Mouse (Mus musculus): ENCODE data around the gene Pygo2. TPM values are rescaled to one million over a fixed set of nuclear protein-coding genes. Genes with fewer than 3 reads are reported as not detected.

Gene Pygo2
- polyA plus RNA-seq, 1 experiment from 2014 or later = 35.5 TPM

DNA sequence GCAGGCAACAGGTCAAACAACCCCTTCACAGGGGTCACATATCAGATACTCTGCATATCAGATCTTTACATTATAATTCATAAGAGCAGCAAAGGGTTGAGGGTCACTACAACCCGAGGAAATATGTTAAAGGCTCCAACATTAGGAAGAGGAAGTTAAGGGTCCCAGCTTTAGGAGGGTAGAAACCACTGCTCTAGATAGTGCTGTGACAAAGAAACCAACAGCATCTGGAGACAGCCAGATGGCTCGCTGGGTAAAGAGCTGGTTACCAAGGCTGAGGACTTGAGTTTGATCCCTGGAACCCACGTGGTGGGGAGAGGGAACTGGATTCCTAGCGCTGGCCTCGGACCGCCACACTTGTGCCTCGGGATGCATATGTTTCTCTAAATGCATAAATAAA, 42.3 kb downstream of the Pygo2 start:
- H3K9me3 ChIP-seq (ENCODE audit: control insufficient read depth, low read length) = no peaks in the 10 kb centered on the region
- 54% methylated on average over 7 of the region's 7 CpGs for WGBS
- no peak overlapping the region for H3K27ac ChIP-seq (ENCODE audit: low read depth, low read length)
- 0 out of 2 replicates have a peak, but pooled peaks cover 5% of the 10 kb centered on the region for H3K36me3 ChIP-seq (ENCODE audit: control insufficient read depth, insufficient read depth, low read length)
- H3K4me2 ChIP-seq = no peak overlapping the region
- H3K4me1 ChIP-seq (replicated peaks; ENCODE audit: control insufficient read depth, insufficient read depth, low read length) = no peaks in the 10 kb centered on the region; the same call in 1 of the 2 replicates
- DNase-seq (ENCODE audit: low spot score) = no peak
- no peaks in the 10 kb centered on the region for H3K27me3 ChIP-seq (replicated peaks; ENCODE audit: control insufficient read depth, insufficient read depth, low read length)
- H3K4me3 ChIP-seq (ENCODE audit: low read depth, low read length) = no peak overlapping the region
- no peak for ATAC-seq (replicated peaks; ENCODE audit: low FRiP score)
- no peak overlapping the region for H3K9ac ChIP-seq (ENCODE audit: low read depth, low read length)

GRCm38 (mm10) chr3:89473838-89474237, 43.8 kb downstream of the Pygo2 start:
- Histone ChIP-seq H3K9me3 (ENCODE audit: control insufficient read depth, low read length) (no peaks in the 10 kb centered on the region), H3K36me3 (ENCODE audit: control insufficient read depth, insufficient read depth, low read length) (no peaks in the 10 kb centered on the region), H3K4me2 (no peak overlapping the region), H3K9ac (ENCODE audit: low read depth, low read length) (no peak overlapping the region), H3K4me1 (replicated peaks; ENCODE audit: control insufficient read depth, insufficient read depth, low read length) (no peaks in the 10 kb centered on the region), H3K27me3 (replicated peaks; ENCODE audit: control insufficient read depth, insufficient read depth, low read length) (no peaks in the 10 kb centered on the region), H3K27ac (ENCODE audit: low read depth, low read length) (no peak overlapping the region), H3K4me3 (ENCODE audit: low read depth, low read length) (no peak overlapping the region)
- 55% methylated on average over 6 of the region's 6 CpGs for WGBS
- no peak for DNase-seq (ENCODE audit: low spot score)
- ATAC-seq (replicated peaks; ENCODE audit: low FRiP score) = no peak

GRCm38 (mm10) chr3:89479055-89479454, 49.0 kb downstream of the Pygo2 start:
- Histone ChIP-seq H3K9ac (ENCODE audit: low read depth, low read length) (no peak overlapping the region), H3K4me2 (no peak overlapping the region), H3K27me3 (replicated peaks; ENCODE audit: control insufficient read depth, insufficient read depth, low read length) (no peaks in the 10 kb centered on the region), H3K9me3 (ENCODE audit: control insufficient read depth, low read length) (no peaks in the 10 kb centered on the region), H3K4me1 (replicated peaks; ENCODE audit: control insufficient read depth, insufficient read depth, low read length) (no peaks in the 10 kb centered on the region), H3K4me3 (ENCODE audit: low read depth, low read length) (no peak overlapping the region), H3K27ac (ENCODE audit: low read depth, low read length) (no peak overlapping the region), H3K36me3 (ENCODE audit: control insufficient read depth, insufficient read depth, low read length) (no peaks in the 10 kb centered on the region)
- no peak for ATAC-seq (replicated peaks; ENCODE audit: low FRiP score)
- WGBS = 72% methylated on average over 6 of the region's 6 CpGs
- no peak for DNase-seq (ENCODE audit: low spot score)

GRCm38 (mm10) chr3:89481488-89481887, 51.5 kb downstream of the Pygo2 start:
- Histone ChIP-seq H3K9ac (ENCODE audit: low read depth, low read length) (no peak overlapping the region), H3K36me3 (ENCODE audit: control insufficient read depth, insufficient read depth, low read length) (no peaks in the 10 kb centered on the region), H3K4me2 (no peak overlapping the region), H3K27me3 (replicated peaks; ENCODE audit: control insufficient read depth, insufficient read depth, low read length) (no peaks in the 10 kb centered on the region), H3K4me1 (replicated peaks; ENCODE audit: control insufficient read depth, insufficient read depth, low read length) (no peaks in the 10 kb centered on the region), H3K27ac (ENCODE audit: low read depth, low read length) (no peak overlapping the region), H3K9me3 (ENCODE audit: control insufficient read depth, low read length) (no peaks in the 10 kb centered on the region), H3K4me3 (ENCODE audit: low read depth, low read length) (no peak overlapping the region)
- ATAC-seq (replicated peaks; ENCODE audit: low FRiP score) (no peak), DNase-seq (ENCODE audit: low spot score) (no peak)
- 45% methylated on average over 2 of the region's 2 CpGs for WGBS

GRCm38 (mm10) chr3:89482249-89482648, 52.2 kb downstream of the Pygo2 start:
- H3K4me2 ChIP-seq = no peak overlapping the region
- ATAC-seq (replicated peaks; ENCODE audit: low FRiP score) = no peak
- H3K27me3 ChIP-seq (replicated peaks; ENCODE audit: control insufficient read depth, insufficient read depth, low read length) = no peaks in the 10 kb centered on the region; the same call in 1 of the 2 replicates
- H3K9me3 ChIP-seq (ENCODE audit: control insufficient read depth, low read length) = no peaks in the 10 kb centered on the region
- H3K4me1 ChIP-seq (replicated peaks; ENCODE audit: control insufficient read depth, insufficient read depth, low read length) = no peaks in the 10 kb centered on the region
- H3K4me3 ChIP-seq (ENCODE audit: low read depth, low read length) = no peak overlapping the region
- WGBS = 82% methylated on average over 5 of the region's 5 CpGs
- H3K9ac ChIP-seq (ENCODE audit: low read depth, low read length) = no peak overlapping the region
- DNase-seq (ENCODE audit: low spot score) = no peak
- H3K27ac ChIP-seq (ENCODE audit: low read depth, low read length) = no peak overlapping the region
- no peaks in the 10 kb centered on the region for H3K36me3 ChIP-seq (ENCODE audit: control insufficient read depth, insufficient read depth, low read length)

Other genes with a start within 250 kb of the Pygo2 start
- gene Fam189b, start 247.1 kb upstream of the Pygo2 start, polyA plus RNA-seq (2014; fragmentation: Nextera tagmentation; extraction: Ambion mirVana) = 12.7 and 13.5 TPM in 2 replicates
- 38.5 and 42.1 TPM in 2 replicates for gene Gba, start 227.3 kb upstream of the Pygo2 start, polyA plus RNA-seq (2014; fragmentation: Nextera tagmentation; extraction: Ambion mirVana)
- gene Thbs3, start 215.0 kb upstream of the Pygo2 start, polyA plus RNA-seq (2014; fragmentation: Nextera tagmentation; extraction: Ambion mirVana) = 3.2 and 5.9 TPM in 2 replicates
- 219 and 241 TPM in 2 replicates for gene Mtx1, start 203.1 kb upstream of the Pygo2 start, polyA plus RNA-seq (2014; fragmentation: Nextera tagmentation; extraction: Ambion mirVana)
- 0.30 and 0.62 TPM in 2 replicates for gene Muc1, start 201.2 kb upstream of the Pygo2 start, polyA plus RNA-seq (2014; fragmentation: Nextera tagmentation; extraction: Ambion mirVana)
- gene Krtcap2, start 184.2 kb upstream of the Pygo2 start, polyA plus RNA-seq (2014; fragmentation: Nextera tagmentation; extraction: Ambion mirVana) = 246 and 251 TPM in 2 replicates
- gene Trim46, start 183.9 kb upstream of the Pygo2 start, polyA plus RNA-seq (2014; fragmentation: Nextera tagmentation; extraction: Ambion mirVana) = 0.97 and 1.7 TPM in 2 replicates
- 106 and 118 TPM in 2 replicates for gene Dpm3, start 170.9 kb upstream of the Pygo2 start, polyA plus RNA-seq (2014; fragmentation: Nextera tagmentation; extraction: Ambion mirVana)
- gene Slc50a1, start 159.6 kb upstream of the Pygo2 start, polyA plus RNA-seq (2014; fragmentation: Nextera tagmentation; extraction: Ambion mirVana) = 25.3 and 31.5 TPM in 2 replicates
- gene Efna1, start 149.1 kb upstream of the Pygo2 start, polyA plus RNA-seq (2014; fragmentation: Nextera tagmentation; extraction: Ambion mirVana) = 11.4 and 11.8 TPM in 2 replicates
- gene Efna3, start 107.2 kb upstream of the Pygo2 start, polyA plus RNA-seq (2014; fragmentation: Nextera tagmentation; extraction: Ambion mirVana) = 2.1 and 3.9 TPM in 2 replicates
- gene Efna4, start 92.2 kb upstream of the Pygo2 start, polyA plus RNA-seq (2014; fragmentation: Nextera tagmentation; extraction: Ambion mirVana) = 6.5 and 6.9 TPM in 2 replicates
- gene Adam15, start 80.2 kb upstream of the Pygo2 start, polyA plus RNA-seq (2014; fragmentation: Nextera tagmentation; extraction: Ambion mirVana) = 19.5 and 23.2 TPM in 2 replicates
- 0.10 TPM in 1 of 2 replicates, not detected in the other for gene Dcst2, start 68.2 kb upstream of the Pygo2 start, polyA plus RNA-seq (2014; fragmentation: Nextera tagmentation; extraction: Ambion mirVana)
- gene Dcst1, start 65.0 kb upstream of the Pygo2 start, polyA plus RNA-seq (2014; fragmentation: Nextera tagmentation; extraction: Ambion mirVana) = not detected in 2 replicates
- 1.5 and 2.1 TPM in 2 replicates for gene Zbtb7b, start 35.4 kb upstream of the Pygo2 start, polyA plus RNA-seq (2014; fragmentation: Nextera tagmentation; extraction: Ambion mirVana)
- not detected in 2 replicates for gene Lenep, start 27.4 kb upstream of the Pygo2 start, polyA plus RNA-seq (2014; fragmentation: Nextera tagmentation; extraction: Ambion mirVana)
- 34.3 and 37.8 TPM in 2 replicates for gene Flad1, start 18.3 kb upstream of the Pygo2 start, polyA plus RNA-seq (2014; fragmentation: Nextera tagmentation; extraction: Ambion mirVana)
- 498 and 502 TPM in 2 replicates for gene Cks1b, start 11.8 kb upstream of the Pygo2 start, polyA plus RNA-seq (2014; fragmentation: Nextera tagmentation; extraction: Ambion mirVana)
- 72.8 and 75.6 TPM in 2 replicates for gene Shc1, start 11.8 kb upstream of the Pygo2 start, polyA plus RNA-seq (2014; fragmentation: Nextera tagmentation; extraction: Ambion mirVana)
- 8.3 and 8.7 TPM in 2 replicates for gene Pbxip1, start 6.5 kb downstream of the Pygo2 start, polyA plus RNA-seq (2014; fragmentation: Nextera tagmentation; extraction: Ambion mirVana)
- 58.0 and 58.3 TPM in 2 replicates for gene Pmvk, start 24.3 kb downstream of the Pygo2 start, polyA plus RNA-seq (2014; fragmentation: Nextera tagmentation; extraction: Ambion mirVana)
- 0.19 and 0.45 TPM in 2 replicates for gene Kcnn3, start 90.0 kb downstream of the Pygo2 start, polyA plus RNA-seq (2014; fragmentation: Nextera tagmentation; extraction: Ambion mirVana)

Measured in liver, embryonic 11.5 days (tissue).